Mouse (Mus musculus): Measurements from ENCODE around the gene Agtrap. TPM values are rescaled to one million over a fixed set of nuclear protein-coding genes. Genes with fewer than 3 reads are reported as not detected.
"Not testable (repeated sequence)": the region's sequence is repeated elsewhere in the genome, so short reads cannot be mapped to it uniquely, and the experiment has no call there.

The Agtrap gene
- polyA plus RNA-seq, 3 experiments from 2014 or later, result 13.3 to 21.5 (median 14.3) TPM

DNA sequence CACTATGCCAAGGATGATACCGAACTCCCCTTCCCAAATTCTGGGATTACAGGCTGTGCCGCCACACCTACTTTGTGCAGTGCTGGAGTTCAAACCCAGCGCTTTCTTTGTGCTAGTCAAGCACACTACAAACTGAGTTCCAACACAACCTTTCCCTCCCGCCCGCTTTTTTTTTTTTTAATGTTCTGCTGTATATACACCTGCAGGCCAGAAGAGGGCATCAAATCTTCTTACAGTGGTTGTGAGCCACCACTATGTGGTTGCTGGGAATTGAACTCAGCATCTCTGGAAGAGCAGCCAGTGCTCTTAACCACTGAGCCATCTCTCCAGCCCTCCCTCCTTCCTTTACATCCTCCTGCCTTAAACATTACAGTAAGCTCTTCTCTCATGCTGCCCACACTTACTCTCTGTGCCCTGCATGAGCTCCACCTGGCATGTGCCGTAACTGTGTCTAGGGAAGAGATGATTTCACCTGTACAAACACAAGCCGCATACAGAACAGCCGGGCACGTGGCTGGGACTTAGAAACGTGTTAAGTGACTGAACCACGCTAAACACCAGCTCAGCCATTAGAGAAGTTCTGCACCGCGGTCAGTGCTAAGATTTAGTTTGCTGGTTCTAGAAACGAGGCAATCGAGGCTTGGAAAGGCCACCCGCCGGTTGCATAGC, 13.2 kb downstream of the Agtrap start:
- ATAC-seq, result peak; percentile 75

DNA sequence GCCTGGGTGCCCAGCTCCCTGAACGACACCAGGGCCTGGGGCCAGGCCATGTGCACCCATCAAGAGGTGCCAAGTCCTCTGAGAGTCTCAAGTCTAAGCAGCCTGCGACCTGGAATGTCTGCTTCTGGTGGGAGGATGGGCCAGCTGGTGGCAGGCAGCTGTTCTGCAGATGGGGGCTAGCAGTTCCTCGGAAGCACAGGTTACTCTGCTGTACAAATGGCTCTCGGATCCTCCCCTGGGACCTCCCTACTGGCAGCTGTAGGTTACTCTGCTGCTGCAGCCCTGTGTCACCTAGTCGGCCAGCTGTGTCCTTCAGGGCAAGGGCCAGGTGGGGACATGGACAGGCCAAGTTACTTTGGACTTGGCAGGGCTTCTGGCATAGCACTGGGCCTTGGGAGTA, 16.3 kb downstream of the Agtrap start:
- ATAC-seq, result no peak

DNA sequence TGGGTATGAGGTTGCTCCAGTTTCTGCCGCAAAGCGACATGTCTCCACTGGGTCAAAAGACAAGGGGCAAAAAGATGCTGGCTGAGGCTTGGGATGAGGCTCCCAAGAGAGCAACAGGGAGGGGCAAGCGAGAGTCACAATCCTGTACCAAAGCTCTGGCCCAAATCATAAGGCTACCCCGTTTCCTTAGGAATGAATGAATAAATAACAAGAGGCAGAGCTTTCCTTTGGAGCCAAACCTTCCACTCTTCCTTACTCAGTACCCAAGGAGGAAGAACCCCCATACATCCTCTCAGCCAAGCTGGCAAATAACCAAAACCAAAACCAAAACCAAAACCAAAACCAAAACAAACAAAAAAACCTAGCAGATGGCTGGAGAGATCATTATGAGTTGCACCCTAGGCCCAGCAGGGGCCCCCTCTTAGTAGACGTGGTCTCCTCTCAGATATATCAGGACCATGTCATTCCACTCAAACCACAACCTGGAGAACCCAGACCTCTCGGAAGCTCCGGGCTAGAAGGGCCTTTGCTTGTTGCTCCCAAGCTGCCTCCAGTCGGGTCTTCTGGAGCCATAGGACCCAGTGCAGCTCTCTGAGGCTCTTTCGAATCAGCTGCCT, 18.1 kb downstream of the Agtrap start:
- ATAC-seq, result peak; percentile 70

DNA sequence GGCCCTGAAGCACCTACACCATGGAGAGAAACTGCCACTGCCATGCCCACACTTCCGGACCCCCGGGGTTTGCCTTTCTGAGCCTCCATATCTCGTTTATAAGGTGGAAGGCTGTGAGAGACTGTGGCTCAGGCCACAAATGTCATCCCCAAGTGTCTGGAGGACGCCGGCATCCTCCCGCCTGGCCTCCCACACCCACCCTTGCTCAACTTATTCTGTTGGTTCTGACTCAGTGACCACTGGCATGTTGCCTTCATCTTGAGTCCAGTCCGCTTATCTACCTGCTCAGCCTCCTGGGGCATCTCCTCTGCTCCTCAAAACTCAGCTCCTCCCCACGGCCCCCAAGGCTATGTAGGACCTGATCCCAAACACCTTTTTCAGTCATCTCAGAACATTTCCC, 20.5 kb downstream of the Agtrap start:
- ATAC-seq, result no peak

DNA sequence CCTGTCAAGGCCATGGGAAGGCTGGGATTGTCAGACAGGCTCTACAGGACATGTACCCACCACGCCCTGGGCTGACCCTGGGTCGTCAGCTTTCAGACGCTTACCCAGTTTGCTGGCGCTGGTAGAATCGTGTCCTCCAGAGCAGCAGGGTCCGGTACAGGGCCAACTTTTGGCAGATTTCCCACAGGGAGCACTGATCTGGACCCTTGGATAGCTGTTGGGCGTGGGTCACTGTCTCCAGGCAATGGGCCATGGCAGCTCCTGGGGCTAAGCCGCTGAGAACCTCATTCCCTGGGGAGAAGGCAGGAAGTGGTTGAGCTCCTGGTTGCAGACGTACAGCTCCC, 21.5 kb downstream of the Agtrap start:
- ATAC-seq, result no peak

DNA sequence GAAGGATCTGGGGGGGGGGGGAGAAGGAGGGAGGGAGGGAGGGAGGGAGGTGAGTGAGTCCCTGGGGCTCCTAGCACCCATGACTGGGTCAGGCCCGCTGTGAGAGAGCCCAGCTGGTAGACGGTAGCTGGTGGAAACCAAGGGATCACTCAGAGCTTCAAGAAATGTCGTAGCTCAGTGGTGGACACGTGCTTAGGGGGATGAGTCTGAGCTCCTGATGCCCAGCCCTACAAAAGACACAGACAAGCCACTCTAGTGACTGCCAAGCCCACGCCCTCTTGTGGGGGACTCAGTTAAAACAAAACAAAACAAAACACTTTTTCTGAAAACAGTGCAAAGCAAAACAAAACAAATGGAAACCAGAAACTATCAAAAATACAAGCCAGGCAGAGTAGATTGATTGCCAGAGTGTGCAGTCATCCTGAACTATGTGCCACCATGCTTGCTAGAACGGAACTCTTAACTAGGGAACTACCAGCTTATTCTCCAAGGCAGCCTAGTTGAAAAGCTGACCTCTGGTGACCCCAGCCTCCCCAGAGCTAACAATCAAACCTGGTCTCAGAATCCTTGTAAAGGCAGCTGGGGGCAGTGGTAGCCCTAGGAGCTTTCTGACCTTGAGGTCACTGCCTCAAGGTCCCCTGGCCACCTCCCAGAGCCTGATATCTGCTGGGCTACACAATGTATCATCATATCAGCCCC, 22.0 kb downstream of the Agtrap start:
- no peak for ATAC-seq

DNA sequence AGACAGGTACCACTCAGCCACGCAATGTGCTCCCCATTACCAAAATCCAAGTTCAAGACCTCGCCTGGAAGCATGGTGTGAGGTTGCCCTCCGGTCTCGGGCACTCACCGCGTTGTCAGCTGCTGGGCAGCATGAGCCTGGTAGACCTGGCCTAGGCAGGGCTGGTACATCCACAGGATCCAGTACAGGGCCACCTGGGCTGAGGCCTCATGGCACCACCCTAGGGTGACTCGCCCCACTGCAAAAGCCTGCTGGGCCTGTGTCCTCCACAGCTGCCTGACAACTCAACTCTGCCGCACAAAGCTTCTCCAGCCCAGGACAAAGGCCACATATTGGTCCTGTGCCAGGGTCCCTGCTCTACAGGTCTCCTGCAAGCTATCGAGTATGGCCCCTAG, 26.7 kb downstream of the Agtrap start:
- ATAC-seq, result no peak

DNA sequence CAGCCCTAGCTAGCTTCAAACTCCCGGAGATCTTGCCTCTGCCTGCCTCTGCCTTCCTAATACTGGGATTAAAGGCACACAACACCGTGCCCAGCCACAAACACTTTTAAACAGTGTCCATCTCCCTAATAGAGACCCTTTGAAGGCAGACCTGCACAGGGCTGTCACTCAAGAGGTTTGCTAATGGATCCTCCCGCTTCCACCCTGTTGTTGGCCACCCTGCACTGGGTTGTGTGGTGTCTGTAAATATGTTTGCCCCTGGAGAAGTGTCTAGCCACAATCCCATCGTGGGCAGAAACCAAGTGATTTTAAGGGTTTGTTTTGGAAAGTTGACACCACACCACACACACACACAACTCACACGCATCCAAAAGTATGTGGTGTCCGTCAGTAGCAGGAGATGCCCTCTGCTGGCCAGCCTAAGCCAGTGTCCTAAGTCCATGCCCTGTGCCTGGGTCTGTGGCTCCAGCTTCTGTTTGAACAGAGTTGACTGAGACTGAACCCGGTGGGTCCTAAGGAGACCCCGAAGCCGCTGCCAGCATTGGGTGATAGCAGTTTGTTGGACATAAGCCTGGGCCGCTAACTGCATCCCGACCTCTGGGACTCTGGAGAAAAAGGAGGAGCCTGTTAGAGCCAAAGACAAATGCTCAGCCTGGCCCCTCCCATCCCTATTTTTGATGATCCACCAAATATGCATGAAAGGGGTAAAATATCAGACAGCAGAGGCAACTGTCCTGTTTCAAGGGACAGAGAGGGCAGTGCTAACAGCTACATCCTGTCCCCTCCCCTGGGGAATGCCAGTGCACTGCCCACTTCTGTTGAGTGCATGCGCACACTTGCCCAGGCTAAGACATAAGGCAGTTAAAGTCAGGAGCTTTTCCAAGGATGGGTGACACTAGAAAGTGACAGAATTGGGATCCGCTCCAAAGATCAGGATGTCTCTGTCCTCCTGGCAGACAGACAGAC, 27.4 kb downstream of the Agtrap start:
- ATAC-seq, result peak; percentile 32

DNA sequence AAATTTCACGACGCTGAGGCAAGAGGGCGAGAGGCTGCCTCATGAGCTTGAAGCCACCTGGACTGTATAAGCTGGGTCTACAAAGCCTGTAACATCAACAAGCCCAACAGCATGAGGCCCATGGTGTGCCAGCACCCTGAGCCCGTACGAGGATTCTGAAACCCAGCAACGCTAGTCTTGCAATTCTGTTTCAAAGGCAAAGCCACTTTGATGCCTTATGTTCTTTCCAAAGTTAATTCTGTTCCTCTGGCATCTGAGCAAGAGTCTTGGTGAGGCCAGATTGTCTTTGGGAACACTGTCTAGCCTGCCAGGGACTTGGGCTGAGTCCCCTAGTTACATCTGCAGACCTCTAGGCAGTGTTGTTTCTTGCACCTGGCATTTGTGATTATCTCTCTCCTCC, 28.8 kb downstream of the Agtrap start:
- ATAC-seq, result no peak

DNA sequence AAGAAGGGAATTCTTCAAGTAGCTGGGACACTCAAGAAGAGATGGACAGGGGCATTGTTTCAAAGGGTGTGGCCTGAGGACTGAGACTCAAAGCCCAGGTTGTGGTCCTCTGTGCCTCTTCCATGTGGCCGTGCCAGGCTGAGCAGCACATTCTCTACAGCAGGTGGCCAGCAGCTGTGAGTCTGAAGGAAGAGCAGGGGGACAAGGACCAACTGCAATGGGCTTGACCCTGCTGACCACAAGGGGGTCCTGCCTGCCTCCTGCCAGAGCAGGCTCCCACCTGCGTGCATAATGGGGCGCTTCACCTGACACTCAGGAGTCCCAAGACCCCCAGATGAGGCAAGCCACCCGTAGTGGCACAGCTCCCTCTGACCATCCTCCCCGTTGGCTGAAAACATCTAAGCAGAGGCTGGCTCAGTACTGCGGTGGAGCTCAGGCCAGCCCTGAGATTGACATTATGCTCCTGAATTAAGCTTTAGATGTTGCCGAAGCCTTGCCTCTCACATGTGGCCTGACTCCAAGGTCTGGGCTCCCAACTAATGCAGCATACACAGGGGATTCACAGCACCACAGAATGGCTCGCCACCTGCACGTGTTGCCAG, 29.5 kb downstream of the Agtrap start:
- no peak for ATAC-seq

DNA sequence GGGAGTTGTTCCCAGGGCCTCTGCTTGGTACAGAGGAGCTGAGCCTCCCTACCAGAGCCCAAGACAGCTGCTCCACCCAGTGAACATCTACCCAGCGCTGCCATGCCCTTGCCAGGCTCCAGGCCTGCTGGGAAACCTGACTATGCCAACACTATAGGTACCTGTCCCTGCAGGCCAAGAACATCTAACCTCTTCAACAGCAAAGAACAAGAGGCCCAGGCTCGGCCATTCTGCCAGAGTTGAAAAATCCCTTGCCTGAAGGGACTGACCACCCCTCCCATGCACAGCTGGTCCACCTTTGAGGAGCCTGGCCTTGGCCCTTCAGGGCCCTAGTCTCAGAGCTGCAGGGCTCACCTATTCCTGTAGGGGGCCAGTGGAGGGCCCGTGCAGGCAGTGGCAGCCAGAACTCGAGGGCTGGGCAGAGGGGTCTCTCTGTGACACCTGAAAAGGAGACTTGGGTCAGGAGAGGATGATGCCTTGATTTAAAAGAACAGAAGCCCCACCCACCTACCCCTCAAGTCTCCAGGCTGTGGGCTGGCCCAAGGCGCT, 30.1 kb downstream of the Agtrap start:
- no peak for ATAC-seq

DNA sequence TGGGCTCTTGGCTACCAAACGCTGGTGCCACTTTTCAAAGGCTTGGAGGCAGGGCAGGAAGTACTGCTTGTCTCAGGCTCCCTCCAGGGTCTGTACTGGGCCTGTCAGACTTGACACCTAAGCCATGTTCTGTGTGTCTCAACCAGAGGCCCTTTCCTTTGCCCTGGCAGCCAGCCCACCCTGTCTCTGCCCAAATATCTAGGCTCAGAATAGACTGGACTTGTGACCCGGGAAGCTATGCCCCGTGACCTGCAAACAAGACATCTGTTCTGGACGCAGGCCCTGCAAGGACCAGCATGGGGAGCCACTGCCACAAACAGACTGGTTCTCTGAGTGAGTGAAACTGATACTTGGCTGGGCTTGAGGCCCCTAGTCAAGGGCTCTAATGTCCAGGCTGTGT, 31.0 kb downstream of the Agtrap start:
- no peak for ATAC-seq

DNA sequence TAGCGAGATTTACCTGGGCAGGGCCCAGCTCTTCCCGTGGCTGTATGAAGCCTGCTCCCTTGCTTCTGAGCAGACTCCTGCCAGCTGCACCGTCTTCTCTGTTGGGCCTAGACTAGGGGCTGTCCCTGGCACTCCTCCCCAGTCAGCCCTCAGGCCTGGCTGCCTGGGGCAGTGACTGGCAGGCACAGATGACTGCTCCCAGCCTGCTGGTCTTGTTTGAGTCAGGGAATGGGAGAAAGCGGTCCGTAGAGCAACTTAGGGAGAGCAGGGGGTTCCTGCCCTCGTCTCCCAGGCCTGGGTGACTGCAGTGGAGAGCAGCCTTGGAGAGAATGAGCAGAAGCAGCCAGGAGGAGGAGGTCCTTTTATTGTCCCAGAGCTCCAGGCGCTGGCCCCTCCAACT, 31.6 kb downstream of the Agtrap start:
- no peak for ATAC-seq

DNA sequence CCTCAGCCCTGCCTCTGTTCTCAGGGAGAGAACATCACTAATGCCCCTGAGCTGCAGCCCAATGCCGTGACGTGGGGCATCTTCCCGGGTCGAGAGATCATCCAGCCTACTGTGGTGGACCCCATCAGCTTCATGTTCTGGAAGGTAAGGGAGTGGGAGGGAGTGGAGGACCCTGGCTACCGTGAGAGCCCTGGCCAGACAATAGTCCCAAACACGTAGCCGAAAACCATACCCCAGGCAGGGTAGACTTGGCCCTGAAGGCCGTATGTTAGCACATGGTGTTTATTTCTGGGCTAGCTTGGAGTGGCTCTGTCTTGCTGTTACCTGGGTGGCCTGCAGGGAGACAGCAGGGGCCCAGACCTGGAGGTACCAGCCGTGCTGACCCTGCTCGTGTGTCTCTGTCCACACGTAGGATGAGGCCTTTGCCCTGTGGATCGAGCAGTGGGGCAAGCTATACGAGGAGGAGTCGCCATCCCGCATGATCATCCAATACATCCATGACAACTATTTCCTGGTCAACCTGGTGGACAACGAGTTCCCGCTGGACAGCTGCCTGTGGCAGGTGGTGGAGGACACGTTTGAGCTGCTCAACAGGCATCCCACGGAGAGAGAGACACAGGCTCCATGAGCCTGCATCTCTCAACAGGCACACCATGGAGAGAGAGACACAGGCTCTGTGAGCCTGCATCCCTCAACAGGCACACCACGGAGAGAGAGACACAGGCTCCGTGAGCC, 32.7 kb downstream of the Agtrap start:
- no peak for ATAC-seq

DNA sequence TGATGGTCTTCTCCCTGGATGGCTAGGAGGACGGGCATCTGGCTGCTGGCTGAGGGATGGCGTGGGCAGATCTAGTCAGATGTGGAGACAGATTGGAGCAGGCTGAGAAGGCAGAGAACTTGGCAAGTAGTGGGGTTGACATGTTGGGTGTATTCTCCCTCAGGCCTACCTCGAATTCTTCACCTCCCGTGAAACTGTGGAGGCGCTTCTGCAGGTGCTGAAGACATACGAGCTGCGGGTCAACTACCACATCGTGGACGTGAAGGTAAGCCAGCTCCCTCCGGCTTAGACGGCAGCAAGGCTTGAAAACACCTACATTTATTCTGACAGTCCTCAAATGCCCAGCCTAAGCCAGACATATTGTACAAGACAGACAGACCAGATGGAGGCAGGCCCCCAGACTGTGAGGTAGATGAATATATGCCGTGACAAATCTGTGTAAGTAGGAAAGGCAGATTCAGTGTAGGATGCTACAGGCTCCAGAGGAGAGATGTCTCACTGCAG, 34.4 kb downstream of the Agtrap start:
- ATAC-seq, result no peak

DNA sequence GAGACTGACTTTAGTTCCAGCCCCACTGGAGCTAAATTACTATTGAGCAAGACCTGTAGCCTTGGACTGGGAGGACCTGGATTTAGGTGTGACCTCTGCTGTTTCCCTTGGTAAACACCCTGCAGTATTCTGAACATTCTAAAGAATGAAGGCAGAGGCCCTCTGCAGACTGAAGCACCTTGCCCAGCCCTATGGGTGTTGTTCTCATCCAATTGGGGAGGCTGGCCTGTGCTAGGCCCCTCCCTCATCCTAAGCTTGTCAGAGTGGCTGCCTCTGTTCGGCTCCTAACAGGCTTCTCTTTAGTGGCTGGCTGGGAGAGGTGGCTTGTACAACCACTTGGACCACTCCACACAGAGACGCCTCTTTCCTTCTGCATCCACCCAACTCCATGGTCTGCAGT, 34.9 kb downstream of the Agtrap start:
- ATAC-seq, result no peak

DNA sequence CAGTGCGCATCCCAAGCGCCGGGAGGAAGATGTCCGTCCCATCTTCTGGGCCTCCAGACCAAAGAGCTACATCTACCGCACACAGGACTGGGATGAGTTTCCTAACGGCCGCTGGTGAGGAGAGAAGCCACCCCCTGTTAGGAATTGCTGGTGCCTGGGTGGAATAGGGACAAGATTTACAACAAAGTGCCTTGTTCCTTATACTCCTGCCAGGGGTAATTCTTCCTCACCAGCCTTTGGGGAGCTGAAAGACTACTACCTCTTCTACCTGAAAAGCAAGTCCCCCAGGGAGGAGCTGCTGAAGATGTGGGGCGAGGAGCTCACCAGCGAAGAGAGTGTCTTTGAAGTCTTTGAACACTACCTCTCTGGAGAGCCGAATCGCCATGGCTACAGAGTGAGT, 35.9 kb downstream of the Agtrap start:
- no peak for ATAC-seq

DNA sequence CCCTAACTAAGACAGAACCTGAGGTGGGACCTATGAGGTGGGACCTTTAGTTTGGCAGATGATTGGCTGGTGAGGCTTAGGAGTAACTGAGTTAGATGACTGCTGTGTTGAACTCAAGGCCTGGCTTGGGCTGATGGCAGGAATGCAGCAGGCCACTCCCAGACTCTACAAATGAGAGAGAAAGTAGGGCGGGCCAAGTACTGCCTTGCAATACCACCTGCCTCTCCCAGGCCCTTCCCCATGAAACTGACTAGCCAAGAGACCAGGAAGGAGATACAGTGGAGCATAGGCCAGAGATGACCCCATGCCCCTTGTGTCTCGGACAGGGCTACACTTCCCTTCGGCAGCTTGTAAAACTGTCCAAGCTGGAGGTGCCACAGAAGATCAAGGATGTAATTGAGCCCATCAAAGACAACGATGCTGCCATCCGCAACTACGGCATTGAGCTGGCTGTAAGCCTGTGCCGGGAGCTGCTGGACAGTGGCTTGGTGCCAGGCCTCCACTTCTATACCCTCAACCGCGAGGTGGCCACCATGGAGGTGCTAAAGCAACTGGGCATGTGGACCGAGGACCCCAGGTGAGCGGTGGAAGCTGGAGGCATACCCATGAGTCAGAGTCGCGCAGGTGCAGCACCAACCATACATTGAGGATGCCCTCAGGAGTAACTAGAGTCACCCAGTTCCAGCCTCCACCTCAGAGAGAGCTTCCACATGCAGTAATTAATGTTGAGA, 36.6 kb downstream of the Agtrap start:
- no peak for ATAC-seq

DNA sequence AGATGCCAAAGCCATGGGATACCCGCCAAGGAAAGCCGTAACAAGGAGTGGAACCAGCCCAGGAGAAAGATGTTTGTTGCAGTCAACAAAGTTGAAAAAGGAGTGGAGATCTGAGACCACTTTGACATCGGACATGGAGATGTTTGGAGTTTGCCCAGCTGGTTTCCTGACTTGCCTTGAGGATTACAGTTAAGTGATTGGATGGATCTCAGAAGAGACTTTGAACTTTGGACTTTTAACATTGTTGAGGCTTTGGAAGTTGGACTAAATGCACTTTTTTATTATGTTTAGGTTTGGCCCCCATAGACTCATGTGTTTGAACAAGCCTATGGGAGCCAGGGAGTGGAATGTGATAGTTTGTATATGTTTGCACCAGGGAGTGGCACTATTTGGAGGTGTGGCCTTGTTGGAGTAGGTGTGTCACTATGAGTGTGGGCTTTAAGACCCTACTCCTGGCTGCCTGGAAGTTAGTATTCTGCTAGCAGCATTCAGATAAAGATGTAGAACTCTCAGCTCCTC, 37.4 kb downstream of the Agtrap start:
- not testable (repeated sequence) for ATAC-seq

DNA sequence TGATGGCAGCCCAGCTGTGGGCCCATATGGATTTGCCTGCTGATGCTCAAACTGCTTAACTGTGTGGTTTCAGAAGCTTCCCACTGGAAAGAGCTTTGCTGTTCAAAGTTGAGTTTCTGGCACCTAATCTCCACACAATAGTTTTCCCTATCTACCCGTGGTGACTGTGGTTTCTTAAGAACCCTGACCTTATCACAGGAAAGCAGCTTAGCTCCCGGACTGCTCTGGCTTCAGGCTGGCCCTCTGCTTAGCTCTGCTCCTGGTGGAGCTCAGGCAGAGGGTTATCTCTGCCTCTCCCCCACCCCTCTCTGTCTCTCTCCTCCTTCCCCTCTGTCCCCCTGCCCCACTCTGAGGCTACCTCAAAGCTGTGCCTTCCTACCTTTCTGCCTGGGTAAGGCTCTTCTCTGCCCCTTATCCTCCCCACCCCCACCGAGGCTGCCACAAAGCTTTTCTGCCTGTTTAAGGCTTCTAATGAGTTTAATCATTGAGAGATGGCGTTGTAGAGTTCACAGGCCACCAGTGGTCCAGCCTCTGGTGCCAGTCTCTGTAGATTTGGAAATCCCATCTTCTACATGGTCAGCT, 41.3 kb downstream of the Agtrap start:
- ATAC-seq, result no peak
